8 mouse cellular contexts compared by ENCODE assay signal in the genomic region with DNA sequence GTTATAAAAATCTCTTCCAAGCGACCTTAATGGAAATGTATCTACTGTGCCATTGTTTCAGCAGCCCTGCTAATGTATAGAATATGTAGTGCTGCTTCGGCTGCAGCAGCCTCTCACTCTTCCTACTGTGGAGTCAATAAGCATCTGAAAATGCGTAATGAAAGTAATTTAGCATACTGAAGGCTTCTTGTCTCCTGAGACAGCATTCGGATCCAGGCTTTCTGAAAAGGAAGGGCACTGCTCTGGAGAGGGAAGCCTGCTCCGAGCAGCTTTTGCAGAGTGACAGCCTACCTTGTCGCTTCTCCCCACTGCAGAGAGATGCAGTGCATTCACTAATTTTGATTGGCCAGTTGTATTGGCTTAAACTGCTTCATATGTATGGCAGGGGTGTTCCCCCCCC. TPM values are rescaled to one million over a fixed set of nuclear protein-coding genes. Genes with fewer than 3 reads are reported as not detected.
DNase-seq lines count a peak whose midpoint lies in the region; ATAC-seq and TF ChIP-seq lines count a peak whose summit lies in the region.

A gene (minus strand): TSS at position 348 of the 400 bp plus-strand sequence.

- H3K27ac ChIP-seq in forebrain, embryonic 15.5 days (replicated peaks), result peak within 1 kb of the TSS; percentile 72
- peak within 1 kb of the TSS; percentile 17; the same call in 1 of the 2 replicates for H3K27ac ChIP-seq in hindbrain, embryonic 11.5 days (ENCODE audit: low read depth, low read length)
- H3K27ac ChIP-seq in limb, embryonic 13.5 days, result no peak within 1 kb of the TSS
- H3K27ac ChIP-seq in gastrocnemius, adult 2 months, result no peak within 1 kb of the TSS

- no peaks in the 10 kb centered on the region for H3K9me3 ChIP-seq in forebrain, embryonic 15.5 days
- H3K9me3 ChIP-seq in hindbrain, embryonic 11.5 days (ENCODE audit: control insufficient read depth, low read length), result no peaks in the 10 kb centered on the region
- H3K9me3 ChIP-seq in limb, embryonic 13.5 days, result no peaks in the 10 kb centered on the region

- peak within 1 kb of the TSS; percentile 33 for H3K4me3 ChIP-seq in forebrain, embryonic 15.5 days
- H3K4me3 ChIP-seq in hindbrain, embryonic 11.5 days (ENCODE audit: low read depth, low read length), result peak within 1 kb of the TSS; percentile 12
- H3K4me3 ChIP-seq in limb, embryonic 13.5 days, result peak within 1 kb of the TSS; percentile 10; the same call in 1 of the 2 replicates
- no peak within 1 kb of the TSS for H3K4me3 ChIP-seq in gastrocnemius, adult 2 months

- peak within 1 kb of the TSS; percentile 39 for H3K9ac ChIP-seq in forebrain, embryonic 15.5 days (replicated peaks)
- H3K9ac ChIP-seq in hindbrain, embryonic 11.5 days (ENCODE audit: low read depth, low read length), result peak within 1 kb of the TSS; percentile 7; the same call in 1 of the 2 replicates
- peak within 1 kb of the TSS; percentile 43 for H3K9ac ChIP-seq in limb, embryonic 13.5 days

- H3K4me2 ChIP-seq in forebrain, embryonic 15.5 days (replicated peaks), result peak within 1 kb of the TSS; percentile 19
- H3K4me2 ChIP-seq in hindbrain, embryonic 11.5 days (replicated peaks; ENCODE audit: low read depth, low read length), result no peak within 1 kb of the TSS; the same call in 1 of the 2 replicates
- H3K4me2 ChIP-seq in limb, embryonic 13.5 days (replicated peaks), result peak within 1 kb of the TSS; percentile 49

- no peak for TF ChIP-seq CTCF in gastrocnemius, adult 2 months (IDR thresholded peaks at IDR 0.05)

- H3K36me3 ChIP-seq in forebrain, embryonic 15.5 days, result no peaks in the 10 kb centered on the region
- no peaks in the 10 kb centered on the region for H3K36me3 ChIP-seq in hindbrain, embryonic 11.5 days (ENCODE audit: control insufficient read depth, insufficient read depth, low read length)
- no peaks in the 10 kb centered on the region for H3K36me3 ChIP-seq in limb, embryonic 13.5 days

- peak; percentile 76 for DNase-seq in cerebellum, adult 8-10 months
- DNase-seq in hindbrain, embryonic 11.5 days (ENCODE audit: low spot score), result peak; percentile 35
- no peak for DNase-seq in spleen, postnatal 14 days (ENCODE audit: low spot score in 2 of 2)
- no peak for DNase-seq in lung, adult 18-20 months
- no peak for DNase-seq in gastrocnemius, adult 2 months
- no peak for DNase-seq in urinary bladder, postnatal 14 days (ENCODE audit: low spot score)

- peak; percentile 93 for ATAC-seq in forebrain, embryonic 15.5 days (replicated peaks)
- ATAC-seq in hindbrain, embryonic 11.5 days (ENCODE audit: low FRiP score), result peak; percentile 91
- ATAC-seq in limb, embryonic 13.5 days (ENCODE audit: low FRiP score, low read depth), result peak; percentile 28; the same call in 1 of the 2 replicates

- no peaks in the 10 kb centered on the region for H3K27me3 ChIP-seq in forebrain, embryonic 15.5 days
- no peaks in the 10 kb centered on the region for H3K27me3 ChIP-seq in hindbrain, embryonic 11.5 days (ENCODE audit: control insufficient read depth, insufficient read depth, low read length)
- H3K27me3 ChIP-seq in limb, embryonic 13.5 days, result no peaks in the 10 kb centered on the region

- WGBS in forebrain, embryonic 15.5 days, result 20% methylated on average over 6 of the region's 6 CpGs
- WGBS in hindbrain, embryonic 11.5 days, result 20% methylated on average over 6 of the region's 6 CpGs
- WGBS in limb, embryonic 13.5 days, result 23% methylated on average over 6 of the region's 6 CpGs

- intact Hi-C loops in gastrocnemius, adult 2 months (cut with DNase I), result loop anchor here (10.0 kb wide), 1 partner anchor 339 kb away; no protein-coding TSS in a partner anchor

- peaks cover 11% of the 10 kb centered on the region for H3K4me1 ChIP-seq in forebrain, embryonic 15.5 days
- no peaks in the 10 kb centered on the region for H3K4me1 ChIP-seq in hindbrain, embryonic 11.5 days (replicated peaks; ENCODE audit: control insufficient read depth, insufficient read depth, low read length)
- H3K4me1 ChIP-seq in limb, embryonic 13.5 days, result peaks cover 10% of the 10 kb centered on the region

RNA-seq across cellular contexts. Expression of the gene that starts here (rescaled TPM):
- 10.7 TPM in 2 replicates for polyA plus RNA-seq in forebrain, embryonic 15.5 days (2015; fragmentation: Nextera tagmentation; extraction: Ambion mirVana)
- 11.0 and 12.7 TPM in 2 replicates for polyA plus RNA-seq in hindbrain, embryonic 11.5 days (2014; fragmentation: Nextera tagmentation; extraction: Ambion mirVana)
- polyA plus RNA-seq in limb, embryonic 13.5 days (2015; fragmentation: Nextera tagmentation; extraction: Ambion mirVana), result 0.38 and 0.55 TPM in 2 replicates
- not detected for total RNA-seq in gastrocnemius, adult 2 months (2021)

Comparison
In these comparisons a context has a peak if more than half of its experiments do, and no peak if none do; other contexts are left out.
1. Peak in ATAC-seq, H3K4me3 ChIP-seq, H3K9ac ChIP-seq and H3K4me2 ChIP-seq in limb, embryonic 13.5 days; RNA of the gene not detected or under 1 TPM.
2. DNase-seq: peak in cerebellum, adult 8-10 months (single experiment) and hindbrain, embryonic 11.5 days (single experiment); none in spleen, postnatal 14 days (0 of 2), lung, adult 18-20 months (0 of 2), gastrocnemius, adult 2 months (single experiment) and urinary bladder, postnatal 14 days (single experiment).
3. ATAC-seq: peak in every context shown above with its lines; median percentile 93 in forebrain, embryonic 15.5 days; 91 in hindbrain, embryonic 11.5 days; 28 in limb, embryonic 13.5 days.
4. H3K27ac ChIP-seq: peak in forebrain, embryonic 15.5 days (single experiment) and hindbrain, embryonic 11.5 days (single experiment); none in limb, embryonic 13.5 days (single experiment) and gastrocnemius, adult 2 months (single experiment).
5. Peak in every context shown above with its lines, with median percentiles within 50 percentile points of each other: H3K9ac ChIP-seq.